Mouse (Mus musculus) c-Kit-negative CD71-positive TER-119-positive erythroid progenitor cells, embryonic 14.5 days (primary cell): ENCODE measurements at regions not wholly inside any gene's neighbourhood (a gene's known extent, or its start where the extent isn't known, plus 50 kb on each side); places are given as distances from the start of the nearest gene placed in this dataset.

ENCODE experiments used
- DNase-seq: peaks from one replicate; pipeline ENCODE4 v3.0.0-alpha.2; 2013; ENCODE audit warnings: low read depth, low spot score

DNA sequence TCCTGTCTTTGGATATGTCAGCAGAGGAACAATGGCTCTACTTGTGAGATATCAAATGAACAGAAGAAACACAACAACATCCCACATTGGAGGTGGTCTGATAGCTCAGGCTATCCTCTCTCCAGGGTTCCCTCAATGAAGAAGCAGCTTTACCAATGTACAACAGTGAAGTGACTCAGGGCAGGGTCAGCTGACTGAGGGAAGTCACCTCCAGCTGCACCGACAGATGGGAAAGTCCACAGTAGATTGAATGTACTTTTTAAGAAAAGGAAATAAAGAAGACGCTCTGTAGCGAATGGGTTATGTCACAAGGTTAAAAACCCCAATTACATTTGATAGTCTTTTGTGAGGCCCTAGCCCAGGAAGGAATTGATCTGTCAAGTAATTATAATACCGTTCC, 62.6 kb upstream of the Tnfaip3 start:
- DNase-seq = no peak

DNA sequence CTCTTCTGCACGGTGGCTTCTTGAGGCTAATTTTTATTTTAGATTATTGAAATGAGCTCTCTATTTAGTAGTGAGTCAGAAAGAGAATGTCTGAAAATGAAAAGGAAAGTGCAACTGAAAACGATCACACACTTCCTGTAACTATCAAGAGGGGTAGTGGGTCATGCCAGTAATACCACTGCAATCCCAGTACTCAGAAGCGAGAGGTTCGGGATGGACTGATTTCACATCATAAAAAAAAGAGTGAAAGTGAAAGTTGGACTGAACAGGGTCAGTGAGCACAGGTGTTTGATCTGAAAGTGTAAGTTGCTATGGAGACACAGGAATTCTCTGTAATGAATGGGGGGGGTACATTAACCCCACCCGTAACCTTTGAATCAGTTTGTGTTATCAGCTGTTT, 52.9 kb upstream of the Tnfaip3 start:
- no peak for DNase-seq

DNA sequence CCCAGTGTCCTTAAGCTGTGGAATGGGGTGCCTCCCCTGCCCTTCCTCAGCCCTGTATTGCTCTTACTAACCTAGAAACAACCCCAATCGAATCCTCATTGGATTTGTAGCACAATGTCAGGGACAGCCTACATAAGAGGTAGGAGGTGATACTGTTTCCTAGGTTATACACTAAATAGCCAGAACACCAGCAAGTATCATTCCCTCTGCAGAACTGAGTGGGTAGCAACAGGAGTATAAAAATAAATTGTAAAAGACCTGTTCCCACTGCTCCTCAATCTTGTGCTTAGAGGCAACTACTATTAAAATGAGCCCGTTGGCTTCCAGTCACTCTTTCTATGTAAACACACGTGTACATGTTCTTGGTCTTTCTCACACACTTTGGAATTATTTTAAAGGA, 52.2 kb upstream of the Tnfaip3 start:
- no peak for DNase-seq

DNA sequence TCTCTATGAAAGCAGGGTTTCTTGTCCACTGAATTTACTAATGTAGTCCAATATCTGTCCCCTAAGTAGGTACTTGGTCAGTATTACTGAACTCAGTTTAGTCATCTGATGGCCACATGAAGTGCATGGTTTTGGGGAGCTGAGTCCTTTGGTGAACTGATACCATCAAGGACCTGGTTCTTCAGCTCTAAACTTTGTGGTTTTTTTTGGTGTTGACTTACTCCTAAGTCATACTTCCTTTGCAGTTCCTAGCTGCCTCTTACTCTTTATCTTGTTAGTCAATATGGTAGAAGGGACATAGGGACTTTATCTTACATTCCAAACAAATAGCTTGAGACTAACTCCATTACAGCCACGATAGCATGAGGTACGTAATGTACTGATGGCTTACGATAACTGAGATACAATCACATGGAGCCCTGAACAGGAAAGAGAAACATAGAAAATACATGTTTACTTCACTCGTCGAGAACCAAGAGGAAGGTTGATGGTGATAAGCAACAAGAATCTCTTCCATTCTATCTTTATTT, 51.4 kb upstream of the Tnfaip3 start:
- DNase-seq = no peak
